Comparison of ENCODE assay signal across 8 mouse cellular contexts in the genomic region with DNA sequence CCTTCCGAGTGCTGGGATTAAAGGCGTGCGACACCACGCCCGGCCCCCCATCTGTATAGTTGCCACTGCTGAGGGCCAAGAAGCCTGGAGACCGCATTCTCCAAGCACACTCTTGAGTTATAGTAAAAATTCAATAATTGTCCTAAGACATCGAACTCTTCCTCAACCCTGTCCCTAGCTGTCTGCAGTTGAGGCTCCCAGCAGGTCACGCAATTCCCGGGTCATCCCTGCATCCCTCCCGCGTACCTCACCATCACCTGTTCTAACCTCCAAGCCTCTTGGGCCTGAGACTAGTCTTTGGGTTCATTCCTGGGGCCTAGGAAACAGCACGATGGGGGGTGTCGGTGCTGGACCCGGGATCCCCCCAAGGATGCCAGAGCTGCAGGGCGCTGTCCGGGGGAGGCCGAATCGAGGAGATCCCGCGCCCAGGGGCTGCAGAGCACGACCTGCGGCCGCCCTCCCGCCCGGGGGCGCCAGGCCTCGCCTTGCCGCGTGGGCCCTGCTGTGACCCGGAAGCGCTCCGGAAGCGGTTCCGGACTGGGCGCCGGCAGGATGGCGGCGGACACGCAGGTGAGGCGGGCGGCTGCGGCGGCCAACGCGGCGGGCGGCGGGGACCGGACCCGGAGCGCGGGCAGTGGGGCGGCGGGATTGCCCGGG. TPM values are rescaled to one million over a fixed set of nuclear protein-coding genes. Genes with fewer than 3 reads are reported as not detected.
DNase-seq lines count a peak whose midpoint lies in the region; ATAC-seq and TF ChIP-seq lines count a peak whose summit lies in the region.

A gene (plus strand): TSS at position 518 of the 657 bp plus-strand sequence.

- peaks cover 43% of the 10 kb centered on the region for H3K36me3 ChIP-seq in embryonic facial prominence, embryonic 13.5 days
- peaks cover 9% of the 10 kb centered on the region; the same call in 1 of the 2 replicates for H3K36me3 ChIP-seq in heart, adult 2 months (ENCODE audit: control insufficient read depth, insufficient read depth, low read length)
- peaks cover 2% of the 10 kb centered on the region; the same call in 1 of the 2 replicates for H3K36me3 ChIP-seq in kidney, adult 2 months (ENCODE audit: control insufficient read depth, insufficient read depth, low read length)
- peaks cover 44% of the 10 kb centered on the region for H3K36me3 ChIP-seq in limb, embryonic 13.5 days
- H3K36me3 ChIP-seq in midbrain, embryonic 14.5 days (ENCODE audit: control insufficient read depth, insufficient read depth, low read length), result peaks cover 35% of the 10 kb centered on the region

- intact Hi-C loops in heart, adult 2 months (cut with DNase I), result loop anchor here (5.0 kb wide), 1 partner anchor 67 kb away; a partner anchor contains a TSS

- H3K4me2 ChIP-seq in embryonic facial prominence, embryonic 13.5 days, result peak within 1 kb of the TSS; percentile 83
- peak within 1 kb of the TSS; percentile 87 for H3K4me2 ChIP-seq in limb, embryonic 13.5 days (replicated peaks)
- H3K4me2 ChIP-seq in midbrain, embryonic 14.5 days (ENCODE audit: low read length), result peak within 1 kb of the TSS; percentile 84

- no peak for TF ChIP-seq EP300 in heart, adult 2 months (IDR thresholded peaks at IDR 0.05; ENCODE audit: insufficient read depth, low read depth, low read length)

- peak within 1 kb of the TSS; percentile 96 for H3K4me3 ChIP-seq in embryonic facial prominence, embryonic 13.5 days
- peak within 1 kb of the TSS; percentile 75 for H3K4me3 ChIP-seq in heart, adult 2 months
- H3K4me3 ChIP-seq in kidney, adult 2 months (ENCODE audit: insufficient read depth, low read depth, low read length), result peak within 1 kb of the TSS; percentile 85
- peak within 1 kb of the TSS; percentile 98 for H3K4me3 ChIP-seq in limb, embryonic 13.5 days
- H3K4me3 ChIP-seq in midbrain, embryonic 14.5 days (replicated peaks; ENCODE audit: low read depth, low read length), result peak within 1 kb of the TSS; percentile 96

- H3K79me2 ChIP-seq in heart, adult 2 months (replicated peaks; ENCODE audit: control insufficient read depth, insufficient read depth, low read length), result peaks cover 4% of the 10 kb centered on the region

- no peaks in the 10 kb centered on the region for H3K9me3 ChIP-seq in embryonic facial prominence, embryonic 13.5 days
- H3K9me3 ChIP-seq in limb, embryonic 13.5 days, result no peaks in the 10 kb centered on the region
- H3K9me3 ChIP-seq in midbrain, embryonic 14.5 days (ENCODE audit: control insufficient read depth, low read length), result no peaks in the 10 kb centered on the region

- peaks cover 61% of the 10 kb centered on the region for H3K4me1 ChIP-seq in embryonic facial prominence, embryonic 13.5 days
- peaks cover 5% of the 10 kb centered on the region for H3K4me1 ChIP-seq in heart, adult 2 months (ENCODE audit: control insufficient read depth, insufficient read depth, low read length)
- peaks cover 29% of the 10 kb centered on the region for H3K4me1 ChIP-seq in kidney, adult 2 months (ENCODE audit: control insufficient read depth, insufficient read depth, low read length)
- peaks cover 57% of the 10 kb centered on the region for H3K4me1 ChIP-seq in limb, embryonic 13.5 days
- H3K4me1 ChIP-seq in midbrain, embryonic 14.5 days (ENCODE audit: control insufficient read depth, insufficient read depth, low read length), result peaks cover 19% of the 10 kb centered on the region

- no peaks in the 10 kb centered on the region for H3K27me3 ChIP-seq in embryonic facial prominence, embryonic 13.5 days
- no peaks in the 10 kb centered on the region for H3K27me3 ChIP-seq in heart, adult 2 months (ENCODE audit: control insufficient read depth, insufficient read depth, low read length)
- H3K27me3 ChIP-seq in kidney, adult 2 months (replicated peaks; ENCODE audit: control insufficient read depth, insufficient read depth, low read length), result no peaks in the 10 kb centered on the region
- H3K27me3 ChIP-seq in limb, embryonic 13.5 days, result no peaks in the 10 kb centered on the region
- H3K27me3 ChIP-seq in midbrain, embryonic 14.5 days (ENCODE audit: control insufficient read depth, insufficient read depth, low read length), result no peaks in the 10 kb centered on the region

- TF ChIP-seq POLR2A in heart, adult 2 months (IDR thresholded peaks at IDR 0.05; ENCODE audit: insufficient read depth, low read depth, low read length), result peak; percentile 43; the same call in 1 of the 2 replicates
- no peak for TF ChIP-seq POLR2A in kidney, adult 2 months (IDR thresholded peaks at IDR 0.05; ENCODE audit: low read depth, low read length)

- 1% methylated on average over 55 of the region's 55 CpGs for WGBS in embryonic facial prominence, embryonic 13.5 days
- WGBS in heart, adult 2 months, result 5% methylated on average over 55 of the region's 55 CpGs
- WGBS in kidney, adult 2 months, result 5% methylated on average over 55 of the region's 55 CpGs
- 2% methylated on average over 52 of the region's 55 CpGs for WGBS in limb, embryonic 13.5 days
- WGBS in midbrain, embryonic 14.5 days, result 1% methylated on average over 55 of the region's 55 CpGs

- peak; percentile 73 for DNase-seq in 416B (ENCODE audit: low read depth)
- peak; percentile 85 for DNase-seq in adrenal gland, postnatal 25 days
- DNase-seq in heart, adult 2 months, result peak; percentile 88
- DNase-seq in kidney, adult 2 months, result peak; percentile 83
- DNase-seq in midbrain, embryonic 14.5 days, result peak; percentile 89
- peak; percentile 65 to 80 for DNase-seq in spleen, adult 18-20 months

- peak; percentile 69 for TF ChIP-seq CTCF in heart, adult 2 months (IDR thresholded peaks at IDR 0.05)
- TF ChIP-seq CTCF in kidney, adult 2 months (conservative IDR thresholded peaks at IDR 0.05; ENCODE audit: insufficient read depth, insufficient read length, low read depth, low read length), result no peak

- peak within 1 kb of the TSS; percentile 98 for H3K9ac ChIP-seq in embryonic facial prominence, embryonic 13.5 days
- peak within 1 kb of the TSS; percentile 94 for H3K9ac ChIP-seq in heart, adult 2 months (ENCODE audit: low read depth, low read length)
- peak within 1 kb of the TSS; percentile 94 for H3K9ac ChIP-seq in limb, embryonic 13.5 days
- peak within 1 kb of the TSS; percentile 88 for H3K9ac ChIP-seq in midbrain, embryonic 14.5 days (replicated peaks; ENCODE audit: low read length)

- peak within 1 kb of the TSS; percentile 74 for H3K27ac ChIP-seq in embryonic facial prominence, embryonic 13.5 days
- H3K27ac ChIP-seq in heart, adult 2 months, result peak within 1 kb of the TSS; percentile 66
- H3K27ac ChIP-seq in kidney, adult 2 months (ENCODE audit: insufficient read depth, low read depth, low read length), result peak within 1 kb of the TSS; percentile 21
- H3K27ac ChIP-seq in limb, embryonic 13.5 days, result peak within 1 kb of the TSS; percentile 69
- H3K27ac ChIP-seq in midbrain, embryonic 14.5 days (replicated peaks; ENCODE audit: low read depth, low read length), result peak within 1 kb of the TSS; percentile 77

- peak; percentile 77 for ATAC-seq in embryonic facial prominence, embryonic 13.5 days (ENCODE audit: insufficient number of reproducible peaks, insufficient read depth, low FRiP score, low TSS enrichment, low read depth)
- peak; percentile 91 for ATAC-seq in limb, embryonic 13.5 days (ENCODE audit: low FRiP score, low read depth)
- peak; percentile 89 for ATAC-seq in midbrain, embryonic 14.5 days (ENCODE audit: low FRiP score, low TSS enrichment)

RNA-seq across cellular contexts. Expression of the gene that starts here (rescaled TPM):
- 71.9 and 76.6 TPM in 2 replicates for total RNA-seq in adrenal gland, postnatal 25 days (2021)
- 45.8 and 47.9 TPM in 2 replicates for polyA plus RNA-seq in embryonic facial prominence, embryonic 13.5 days (2015; fragmentation: Nextera tagmentation; extraction: Ambion mirVana)
- total RNA-seq in heart, adult 2 months (2021), result 10 to 100 TPM; 34.2 to 40.1 TPM
- polyA plus RNA-seq in heart, adult 2 months (2012; rRNA removed), result 21.5 and 34.6 TPM in 2 replicates
- 42.2 and 45.4 TPM in 2 replicates for polyA plus RNA-seq in kidney, adult 2 months (2012; rRNA removed)
- polyA plus RNA-seq in limb, embryonic 13.5 days (2015; fragmentation: Nextera tagmentation; extraction: Ambion mirVana), result 46.1 and 48.2 TPM in 2 replicates
- 40.5 and 51.2 TPM in 2 replicates for polyA plus RNA-seq in midbrain, embryonic 14.5 days (2014; fragmentation: Nextera tagmentation; extraction: Ambion mirVana)

Comparison
In these comparisons a context has a peak if more than half of its experiments do, and no peak if none do; other contexts are left out.
1. Peak in every context shown above with its lines: DNase-seq, ATAC-seq, H3K4me3 ChIP-seq and H3K27ac ChIP-seq.
2. H3K27ac ChIP-seq: peak in every context shown above with its lines; median percentile 77 in midbrain, embryonic 14.5 days; 74 in embryonic facial prominence, embryonic 13.5 days; 69 in limb, embryonic 13.5 days; 66 in heart, adult 2 months; 21 in kidney, adult 2 months.